Mouse (Mus musculus) stomach, postnatal 0 days (tissue): ENCODE results near the gene Myrf.

Experiments used
- CTCF ChIP-seq: IDR thresholded peaks from 2 replicates; pipeline ENCODE4 v1.5.1; 2016; ENCODE audit warnings: antibody characterized with exemption, low read depth, mild to moderate bottlenecking, moderate library complexity
- EP300 ChIP-seq: optimal IDR thresholded peaks from 2 replicates; pipeline ENCODE3; 2016; ENCODE audit warnings: antibody characterized with exemption

DNA sequence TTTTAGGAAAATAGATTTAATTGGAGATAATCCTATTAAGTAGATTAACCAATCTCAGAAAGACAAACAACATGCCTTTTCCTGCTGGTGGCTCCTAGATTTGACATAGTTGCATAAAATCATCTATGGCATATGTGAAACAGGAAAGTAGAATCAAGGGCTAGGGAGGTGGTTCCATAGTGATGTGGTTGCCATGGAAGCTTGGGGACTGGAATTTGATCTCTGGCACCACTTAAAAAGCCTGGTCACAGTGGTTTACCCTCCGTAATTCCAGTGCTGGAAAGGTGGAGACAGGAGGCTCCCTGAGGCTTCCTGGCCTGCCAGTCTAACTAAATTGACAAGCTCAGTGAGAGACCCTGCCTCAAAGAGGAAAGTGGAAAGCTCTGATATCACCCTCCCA lies 70.1 kb downstream of the Myrf start:
- TF ChIP-seq CTCF (no peak), EP300 (no peak)
